9 mouse cellular contexts compared by ENCODE assay signal in the genomic region with DNA sequence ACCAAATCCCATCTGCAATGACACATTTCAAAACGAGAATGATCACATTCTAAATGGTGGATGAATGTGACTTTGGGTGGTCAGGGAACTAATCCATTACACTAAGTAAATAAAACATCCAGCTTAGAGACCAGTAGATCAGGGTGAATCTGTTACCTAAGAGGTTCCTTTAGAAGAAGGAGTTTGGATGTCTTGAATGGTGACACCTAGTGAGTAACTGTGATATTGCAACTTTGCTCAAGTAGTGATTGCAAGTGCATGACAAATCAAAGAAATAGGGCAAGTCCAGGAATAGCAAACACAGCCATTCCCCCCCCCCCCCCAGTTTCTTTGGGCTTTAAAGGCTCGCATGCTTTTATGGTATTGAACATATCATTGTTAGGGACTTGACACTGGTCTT.
DNase-seq lines count a peak whose midpoint lies in the region; ATAC-seq and TF ChIP-seq lines count a peak whose summit lies in the region.
"Had no signal": no experiment of that assay in that cellular context is flagged by ENCODE, and none has a peak within 500 bp of the region (broad histone marks: within the 10 kb centered on the region; RNA-seq: fewer than 3 reads in every experiment).

No protein-coding gene starts in this region.

- DNase-seq in cerebellum, postnatal 14 days, result peak; percentile 20 to 59
- no peak for DNase-seq in left cerebral cortex, adult 2 months (ENCODE audit: extremely low spot score in 1 of 2, low spot score in 2 of 2)
- no peak for DNase-seq in left cerebral cortex, postnatal 36 days (ENCODE audit: low spot score in 2 of 2)
- DNase-seq in Muller cell, postnatal 12 days (ENCODE audit: inconsistent ontology term), result peak; percentile 45
- DNase-seq in heart, postnatal 10 days, result peak; percentile 29 to 63
- DNase-seq in urinary bladder, postnatal 10 days (ENCODE audit: low spot score), result no peak
- no peak for DNase-seq in right cerebral cortex, postnatal 36 days (ENCODE audit: low spot score in 2 of 2)

- peak; percentile 60 for TF ChIP-seq CTCF in left cerebral cortex, adult 2 months (IDR thresholded peaks at IDR 0.05)

- intact Hi-C loops in left cerebral cortex, adult 2 months (cut with DNase I), result loop anchor here (1.0 kb wide), 1 partner anchor 72 kb away; no protein-coding TSS in a partner anchor
- intact Hi-C loops in left cerebral cortex, postnatal 36 days (cut with DNase I), result loop anchor here (2.0 kb wide), 1 partner anchor 71 kb away; no protein-coding TSS in a partner anchor
- intact Hi-C loops in heart, postnatal 10 days (cut with DNase I), result loop anchor here (1.0 kb wide), 1 partner anchor 72 kb away; no protein-coding TSS in a partner anchor

- no peak overlapping the region for H3K4me3 ChIP-seq in left cerebral cortex, adult 2 months
- H3K4me3 ChIP-seq: heart, embryonic 13.5 days had no signal

- no peak for ATAC-seq in cerebellum, adult (ENCODE audit: insufficient number of reproducible peaks, low FRiP score, low TSS enrichment)

- no peak overlapping the region for H3K27ac ChIP-seq in left cerebral cortex, adult 2 months
- H3K27ac ChIP-seq: heart, embryonic 13.5 days had no signal

Comparison
In these comparisons a context has a peak if more than half of its experiments do, and no peak if none do; other contexts are left out.
1. DNase-seq: peak in cerebellum, postnatal 14 days (2 of 2), Muller cell, postnatal 12 days (single experiment) and heart, postnatal 10 days (2 of 2); none in left cerebral cortex, adult 2 months (0 of 2), left cerebral cortex, postnatal 36 days (0 of 2), urinary bladder, postnatal 10 days (single experiment) and right cerebral cortex, postnatal 36 days (0 of 2).